Mouse (Mus musculus) heart, postnatal 0 days (tissue): ENCODE results near the gene Tnni3. TPM values are rescaled to one million over a fixed set of nuclear protein-coding genes. Genes with fewer than 3 reads are reported as not detected.

Experiments used
- ATAC-seq: fragments of 200-750 bp; cut with Nextera tagmentation; 2 replicates; pipeline ENCODE4 v1.8.0; 2017; ENCODE audit warnings: low read depth, moderate number of reproducible peaks, moderate library complexity; ENCODE audit not compliant: insufficient read depth
- DNase-seq: peaks from one replicate; pipeline ENCODE4 v3.0.0-alpha.2; 2016; ENCODE audit warnings: low spot score
- H3K27ac ChIP-seq: fragments of 300-500 bp; sonication (generic); 2 replicates; pipeline ENCODE4 v1.5.1; 2014; ENCODE audit warnings: low read depth, mild to moderate bottlenecking
- H3K27me3 ChIP-seq: fragments of 300-500 bp; sonication (generic); 2 replicates; pipeline ENCODE4 v1.6.1; 2014; ENCODE audit warnings: low read length, mixed read lengths; ENCODE audit not compliant: control insufficient read depth, insufficient read depth
- H3K36me3 ChIP-seq: fragments of 300-500 bp; sonication (generic); replicated peaks from 2 replicates; pipeline ENCODE4 v1.6.1; 2014; ENCODE audit warnings: low read length, mixed read lengths; ENCODE audit not compliant: control insufficient read depth, insufficient read depth
- H3K4me1 ChIP-seq: fragments of 300-500 bp; sonication (generic); 2 replicates; pipeline ENCODE4 v1.6.1; 2014; ENCODE audit warnings: antibody characterized with exemption; ENCODE audit not compliant: control insufficient read depth, insufficient read depth
- H3K4me2 ChIP-seq: fragments of 300-500 bp; sonication (generic); 2 replicates; pipeline ENCODE4 v1.6.1; 2014; ENCODE audit warnings: low read depth, mild to moderate bottlenecking, low read length, moderate library complexity
- H3K4me3 ChIP-seq: fragments of 300-500 bp; sonication (generic); 2 replicates; pipeline ENCODE4 v1.5.1; 2014; ENCODE audit warnings: low read depth, low read length
- H3K9ac ChIP-seq: fragments of 300-500 bp; sonication (generic); replicated peaks from 2 replicates; pipeline ENCODE4 v1.6.1; 2014; ENCODE audit warnings: low read depth, low read length, mixed read lengths
- H3K9me3 ChIP-seq: fragments of 300-500 bp; sonication (generic); replicated peaks from 2 replicates; pipeline ENCODE4 v1.6.1; 2016; ENCODE audit warnings: low read length; ENCODE audit not compliant: control insufficient read depth
- CTCF ChIP-seq: IDR thresholded peaks from 2 replicates; pipeline ENCODE4 v1.5.1; 2016; ENCODE audit warnings: antibody characterized with exemption, control low read depth, low read depth
- EP300 ChIP-seq: IDR thresholded peaks from 2 replicates; pipeline ENCODE4 v1.6.1; 2016; ENCODE audit warnings: antibody characterized with exemption, low read depth
- WGBS: fragments of 180-500 bp; shearing (Covaris S2); extraction: QIAGEN DNeasy Blood & Tissue Kit; methylation state at CpG from one replicate; pipeline ENCODE4 v1.1.7; 2014; 5-methylcytosine and 5-hydroxymethylcytosine counted together
- polyA plus RNA-seq: library from polyadenylated mRNA; unstranded; fragments of >200 nt; fragmentation: Nextera tagmentation; extraction: Ambion mirVana; gene quantifications from 2 replicates; pipeline ENCODE4 v1.2.1, GENCODE M21; 2015
- total RNA-seq: library from RNA; depleted of rRNA; stranded (reverse); fragments of >200 nt; gene quantifications from 2 replicates; pipeline ENCODE4 v1.2.3, GENCODE M21; 2014; ENCODE audit warnings: low replicate concordance

Tnni3 gene
- total and polyA plus RNA-seq, 2 experiments from 2014 or later = 5,473 to 8,811 TPM

DNA sequence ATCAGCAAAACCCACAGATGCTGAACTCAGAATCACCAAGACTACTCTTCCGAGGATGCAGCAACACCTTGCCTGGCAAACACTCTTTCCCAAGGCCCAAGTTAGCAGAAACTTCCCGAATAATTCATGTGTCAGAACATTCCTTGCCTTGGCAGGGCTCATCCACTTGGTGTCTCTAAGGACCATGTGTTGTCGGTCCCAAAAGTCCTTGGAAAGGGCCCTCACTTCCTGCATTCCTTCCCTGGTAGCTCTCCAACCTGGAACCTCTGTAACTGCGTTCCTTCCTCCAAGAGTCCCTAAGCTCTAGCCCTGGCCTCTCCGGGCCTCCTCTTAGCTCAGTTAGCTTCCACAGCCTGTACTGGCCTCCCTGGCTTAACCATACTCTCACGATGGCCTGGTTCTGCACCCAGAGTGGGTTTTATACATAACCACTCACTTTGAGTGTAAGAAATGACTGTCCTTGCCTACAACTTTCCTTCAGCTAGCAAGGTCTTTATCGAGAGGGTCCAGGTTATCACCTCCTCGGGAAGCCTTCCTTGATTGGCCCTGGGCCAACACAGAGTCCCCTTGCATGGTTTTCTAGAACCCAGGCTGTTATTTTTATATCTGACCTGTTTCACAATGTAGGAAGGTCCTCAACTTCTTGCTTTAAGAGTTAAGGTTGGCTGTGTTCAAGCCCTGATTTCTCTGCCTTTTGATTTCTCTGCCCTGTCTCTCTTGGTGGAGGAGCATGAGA lies 12.4 kb downstream of the Tnni3 start:
- peaks cover 64% of the 10 kb centered on the region for H3K4me1 ChIP-seq

GRCm38 (mm10) chr7:4509863-4510608 lies 14.0 kb downstream of the Tnni3 start:
- peak overlapping the region; percentile 11; the same call in 1 of the 2 replicates for H3K4me3 ChIP-seq

More for the DNA sequence above, 12.4 kb downstream of the Tnni3 start:
- 14% methylated on average over 8 of the region's 8 CpGs for WGBS
- ATAC-seq (no peak), DNase-seq (peak; percentile 48)
- Histone ChIP-seq H3K27ac (peak overlapping the region; percentile 88), H3K4me3 (no peak overlapping the region), H3K4me2 (peak overlapping the region; percentile 1; the same call in 1 of the 2 replicates), H3K9ac (0 out of 2 replicates have a peak overlapping the region, but pooled peaks have one; percentile 7), H3K36me3 (no peaks in the 10 kb centered on the region), H3K27me3 (no peaks in the 10 kb centered on the region), H3K9me3 (no peaks in the 10 kb centered on the region)
- TF ChIP-seq CTCF (peak; percentile 17; the same call in 1 of the 2 replicates), EP300 (no peak)

DNA sequence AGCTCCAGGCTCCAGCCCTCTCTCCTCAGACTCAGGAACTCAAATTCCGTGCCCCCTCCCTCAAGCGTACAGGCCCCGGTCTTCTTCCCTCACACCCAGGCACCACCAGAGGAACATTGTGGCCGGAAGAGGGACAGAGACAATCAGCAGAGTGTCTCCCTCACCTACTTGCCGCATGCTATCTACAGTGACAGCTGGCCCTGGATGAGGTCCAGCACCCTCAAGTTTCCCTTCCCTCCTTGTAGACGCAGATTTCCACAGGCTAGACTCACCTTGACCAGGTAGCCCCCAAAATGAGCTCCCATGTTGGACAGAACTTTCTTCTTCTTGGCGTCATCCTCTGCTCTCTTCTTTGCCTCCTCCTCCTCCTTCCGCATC lies 15.3 kb downstream of the Tnni3 start:
- H3K9ac ChIP-seq = no peak overlapping the region
- TF ChIP-seq EP300 (no peak), CTCF (no peak)
- H3K9me3 ChIP-seq = no peaks in the 10 kb centered on the region
- no peak for ATAC-seq
- no peak overlapping the region for H3K4me3 ChIP-seq
- H3K4me2 ChIP-seq = no peak overlapping the region
- H3K36me3 ChIP-seq = no peaks in the 10 kb centered on the region
- H3K27ac ChIP-seq = no peak overlapping the region
- peaks cover 39% of the 10 kb centered on the region for H3K4me1 ChIP-seq
- no peak for DNase-seq
- 77% methylated on average over 8 of the region's 8 CpGs for WGBS
- H3K27me3 ChIP-seq = no peaks in the 10 kb centered on the region

More at GRCm38 (mm10) chr7:4509863-4510608, 14.0 kb downstream of the Tnni3 start:
- Histone ChIP-seq H3K9me3 (no peaks in the 10 kb centered on the region), H3K27ac (peak overlapping the region; percentile 88), H3K4me2 (peak overlapping the region; percentile 37), H3K36me3 (no peaks in the 10 kb centered on the region), H3K4me1 (peaks cover 52% of the 10 kb centered on the region), H3K27me3 (no peaks in the 10 kb centered on the region), H3K9ac (no peak overlapping the region)
- peak; percentile 87 for ATAC-seq
- DNase-seq = peak; percentile 92
- peak; percentile 77; the same call in 1 of the 2 replicates for TF ChIP-seq EP300
- peak; percentile 91 for TF ChIP-seq CTCF
- WGBS = 8% methylated on average over 24 of the region's 24 CpGs

DNA sequence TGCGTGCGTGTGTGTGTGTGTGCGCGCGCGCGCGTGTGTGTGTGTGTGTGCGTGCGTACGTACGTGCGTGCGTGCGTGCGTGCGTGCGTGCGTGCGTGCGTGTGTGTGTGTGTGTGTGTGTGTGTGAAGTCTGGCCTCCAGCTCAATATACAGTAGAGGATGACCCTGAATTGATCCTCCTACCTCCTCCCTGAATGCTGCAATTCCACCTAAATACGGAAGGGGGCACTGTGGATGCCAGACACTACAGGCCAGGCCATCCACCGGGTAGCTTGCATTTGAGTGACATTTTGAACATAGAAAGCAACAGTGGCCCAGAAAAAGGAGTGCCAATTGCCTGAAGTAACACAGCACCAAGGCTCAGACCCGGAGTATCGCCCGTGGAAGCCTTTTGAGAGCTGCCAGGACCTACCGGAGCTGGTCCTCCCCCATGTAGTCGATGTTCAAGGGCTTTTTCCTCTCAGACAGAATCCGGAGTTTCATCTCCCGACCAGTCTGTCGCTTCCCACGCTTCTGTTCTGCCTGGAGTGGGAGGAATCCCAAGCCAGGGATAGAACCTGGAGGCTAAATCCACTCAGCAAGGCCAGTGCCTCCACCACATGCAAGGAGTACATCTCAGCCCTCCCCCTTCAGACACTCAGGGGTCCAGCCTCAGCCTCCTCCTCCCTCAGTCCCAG lies 15.8 kb downstream of the Tnni3 start:
- ATAC-seq = no peak
- WGBS = 67% methylated on average over 14 of the region's 32 CpGs
- Histone ChIP-seq H3K9me3 (no peaks in the 10 kb centered on the region), H3K36me3 (no peaks in the 10 kb centered on the region), H3K4me2 (no peak overlapping the region), H3K27me3 (no peaks in the 10 kb centered on the region), H3K9ac (no peak overlapping the region), H3K4me3 (no peak overlapping the region), H3K4me1 (peaks cover 36% of the 10 kb centered on the region), H3K27ac (no peak overlapping the region)
- TF ChIP-seq EP300 (no peak), CTCF (peak; percentile 55)
- DNase-seq = no peak

- 57% methylated on average over 3 of the region's 4 CpGs for WGBS
Observed at GRCm38 (mm10) chr7:4507220-4507619, 16.8 kb downstream of the Tnni3 start.

More at GRCm38 (mm10) chr7:4507220-4507619, 16.8 kb downstream of the Tnni3 start:
- Histone ChIP-seq H3K27ac (no peak overlapping the region), H3K4me1 (peaks cover 31% of the 10 kb centered on the region), H3K9me3 (no peaks in the 10 kb centered on the region), H3K4me3 (no peak overlapping the region), H3K9ac (no peak overlapping the region), H3K4me2 (no peak overlapping the region), H3K27me3 (no peaks in the 10 kb centered on the region), H3K36me3 (no peaks in the 10 kb centered on the region)
- no peak for ATAC-seq
- no peak for DNase-seq
- TF ChIP-seq EP300 = no peak
